Mouse (Mus musculus) neutrophil, adult 65 days (primary cell): ENCODE results near the gene Zscan4-ps3. TPM values are rescaled to one million over a fixed set of nuclear protein-coding genes. Genes with fewer than 3 reads are reported as not detected.

Source experiments
- total RNA-seq: library from RNA; stranded (reverse); gene quantifications from 2 replicates; pipeline ENCODE4 v1.2.4, GENCODE M21; 2023

The Zscan4-ps3 gene
- not detected in 2 replicates for total RNA-seq

DNA sequence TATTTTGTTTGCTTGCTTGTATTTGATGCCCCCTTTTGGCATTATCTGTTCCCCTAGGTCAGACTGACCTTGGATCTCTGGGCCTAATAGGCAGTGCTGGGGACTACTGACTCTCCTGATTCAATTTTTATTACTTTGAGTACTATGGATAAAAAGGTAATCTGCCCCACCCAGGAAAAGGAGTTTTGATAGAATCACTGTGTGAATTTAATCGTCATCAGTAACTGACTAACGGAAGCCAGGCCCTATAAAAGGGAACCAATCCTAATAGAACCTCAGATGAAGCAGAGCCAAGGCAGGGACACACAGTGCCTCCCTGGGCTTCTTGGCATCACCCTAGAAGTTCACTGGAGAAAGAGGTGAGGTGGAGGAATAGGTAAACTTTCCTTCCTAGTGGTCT, at the start of gene Zscan4-ps3:
TSS of gene Zscan4-ps3 (plus strand) at position 301 of the 400 bp plus-strand sequence.

Other genes with a start within 250 kb of the Zscan4-ps3 start
- gene Zscan4f, start 211.4 kb upstream of the Zscan4-ps3 start, total RNA-seq, result not detected in 2 replicates
- not detected in 2 replicates for gene Zscan4-ps2, start 95.0 kb upstream of the Zscan4-ps3 start, total RNA-seq
- gene Vmn1r72, start 70.8 kb downstream of the Zscan4-ps3 start, total RNA-seq, result 0.20 and 0.41 TPM in 2 replicates
- not detected in 2 replicates for gene Vmn1r73, start 121.0 kb downstream of the Zscan4-ps3 start, total RNA-seq
- gene Vmn1r74, start 224.7 kb downstream of the Zscan4-ps3 start, total RNA-seq, result not detected in 2 replicates